Mouse (Mus musculus) C2C12 (cell line): ENCODE results near the gene Gm20388. TPM values are rescaled to one million over a fixed set of nuclear protein-coding genes. Genes with fewer than 3 reads are reported as not detected.
A peak's percentile ranks its signal among the peaks of the same experiment; 100 is the strongest.

Experiments used
- H3K27me3 ChIP-seq: one replicate; pipeline ENCODE4 v1.6.1; 2011; ENCODE audit not compliant: control insufficient read depth, insufficient read depth, insufficient read length
- H3K36me3 ChIP-seq: one replicate; pipeline ENCODE4 v1.6.1; 2011; ENCODE audit not compliant: control insufficient read depth, insufficient read depth
- H3K4me3 ChIP-seq: one replicate; pipeline ENCODE4 v1.5.1; 2011; ENCODE audit warnings: mild to moderate bottlenecking, control low read depth; ENCODE audit not compliant: poor library complexity, insufficient read depth, severe bottlenecking
- H3K79me2 ChIP-seq: one replicate; pipeline ENCODE4 v1.6.1; 2011; ENCODE audit not compliant: control insufficient read depth, insufficient read depth
- H3K79me3 ChIP-seq: one replicate; pipeline ENCODE4 v1.6.1; 2011; ENCODE audit warnings: low read depth, control low read depth
- H3ac ChIP-seq: one replicate; pipeline ENCODE3; 2011; ENCODE audit warnings: low read depth; ENCODE audit not compliant: control insufficient read depth, insufficient read length
- CEBPB ChIP-seq: IDR thresholded peaks from one replicate; pipeline ENCODE4 v1.6.1; 2011; ENCODE audit warnings: low read depth, mild to moderate bottlenecking, control low read depth, moderate library complexity
- CTCF ChIP-seq: IDR thresholded peaks from one replicate; pipeline ENCODE4 v1.5.1; 2011; ENCODE audit not compliant: control insufficient read depth, insufficient read depth, insufficient read length
- FOSL1 ChIP-seq: IDR thresholded peaks from one replicate; pipeline ENCODE4 v1.8.0; 2011; ENCODE audit warnings: mild to moderate bottlenecking, low read length; ENCODE audit not compliant: poor library complexity, insufficient read depth, severe bottlenecking
- MAX ChIP-seq: IDR thresholded peaks from one replicate; pipeline ENCODE4 v1.6.1; 2011; ENCODE audit warnings: mild to moderate bottlenecking, control low read depth
- MYOD1 ChIP-seq: IDR thresholded peaks from one replicate; pipeline ENCODE4 v1.6.1; 2011; ENCODE audit warnings: low read depth; ENCODE audit not compliant: control insufficient read depth, insufficient read length
- MYOG ChIP-seq: IDR thresholded peaks from one replicate; pipeline ENCODE4 v1.6.1; 2011; ENCODE audit not compliant: control insufficient read depth, insufficient read length; ENCODE audit errors: extremely low read depth
- USF1 ChIP-seq: IDR thresholded peaks from one replicate; pipeline ENCODE4 v1.6.1; 2011; ENCODE audit warnings: low read depth, mild to moderate bottlenecking, control low read depth, moderate library complexity
- polyA plus RNA-seq: library from polyadenylated mRNA; unstranded; fragments of >200 nt; fragmentation: generic; extraction: Trizol; gene quantifications from one replicate; pipeline ENCODE4 v1.2.1, GENCODE M21; 2012; ENCODE audit warnings: missing spikeins

Gene Gm20388
- polyA plus RNA-seq, 1 experiment, result 15.0 TPM

DNA sequence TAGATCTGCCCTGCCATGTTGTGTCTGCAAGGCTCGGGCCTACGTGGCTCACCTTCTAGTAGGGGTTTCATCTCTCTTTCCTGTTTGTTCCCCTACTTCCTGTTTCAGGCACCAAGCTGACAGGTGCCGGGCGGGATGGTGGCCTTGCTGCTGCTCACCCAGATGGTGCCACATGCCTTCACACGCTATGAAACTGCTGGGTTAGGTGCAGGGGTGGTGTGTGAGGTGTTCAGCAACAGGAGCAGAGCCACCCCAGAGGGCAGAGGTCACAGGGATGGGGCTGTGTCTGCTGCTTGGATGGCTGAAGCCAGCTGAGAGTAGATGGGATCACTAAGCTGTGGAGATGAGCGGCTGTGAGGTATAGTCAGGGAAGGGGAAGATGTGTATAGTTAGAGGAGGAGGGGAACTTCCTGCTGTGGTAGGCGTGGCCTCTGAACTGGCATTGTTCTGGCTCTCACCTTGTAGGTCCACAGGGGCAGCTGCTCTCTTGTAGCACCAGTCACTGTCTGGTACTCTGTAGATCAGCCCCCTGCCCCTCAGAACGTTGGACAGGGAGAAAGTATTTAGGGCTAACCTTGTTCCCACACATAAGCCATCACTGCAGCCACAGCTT is 4363.1 kb downstream of the Gm20388 start:
- Histone ChIP-seq H3ac (no peak overlapping the region), H3K27me3 (no peaks in the 10 kb centered on the region), H3K4me3 (no peak overlapping the region), H3K79me3 (peaks cover 49% of the 10 kb centered on the region), H3K36me3 (no peaks in the 10 kb centered on the region), H3K79me2 (peaks cover 74% of the 10 kb centered on the region)
- TF ChIP-seq MAX, result no peak
- TF ChIP-seq MYOD1, result no peak
- TF ChIP-seq USF1, result no peak
- no peak for TF ChIP-seq FOSL1
- no peak for TF ChIP-seq CEBPB
- no peak for TF ChIP-seq MYOG
- TF ChIP-seq CTCF, result no peak

DNA sequence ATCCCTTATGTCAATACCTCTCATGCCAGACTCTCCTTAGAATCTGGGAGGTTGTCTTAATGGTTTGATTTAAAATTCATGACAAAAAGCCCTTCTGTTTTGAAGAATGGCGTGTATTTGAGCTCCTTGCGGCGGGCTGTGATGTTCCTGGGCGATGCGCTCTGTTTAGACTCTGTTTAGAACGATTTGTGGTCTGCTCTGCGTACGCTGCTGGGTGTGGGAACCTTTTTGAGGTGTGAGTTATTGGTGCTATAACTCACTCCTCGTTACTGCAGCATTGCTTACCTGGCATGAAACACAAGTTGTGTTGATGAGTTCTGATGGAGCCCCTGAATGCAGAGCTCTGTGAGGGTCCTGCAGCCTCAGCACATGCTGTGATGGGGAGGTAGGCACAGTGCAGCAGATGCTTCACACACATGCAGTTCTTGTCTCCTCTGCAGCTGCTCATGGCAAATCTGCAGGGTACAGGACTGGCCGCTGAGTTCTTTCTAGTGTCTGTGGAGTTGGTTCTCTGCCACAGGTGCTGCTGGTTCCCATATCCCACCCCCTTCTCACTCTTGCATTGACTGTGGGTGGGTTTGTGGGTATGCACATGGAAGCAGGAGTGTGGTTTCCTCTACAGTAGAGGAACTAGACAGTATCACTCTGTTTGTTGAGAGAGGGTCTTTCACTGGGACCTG is 4363.9 kb downstream of the Gm20388 start:
- no peak overlapping the region for H3K4me3 ChIP-seq
- TF ChIP-seq USF1 (no peak), MAX (no peak)

DNA sequence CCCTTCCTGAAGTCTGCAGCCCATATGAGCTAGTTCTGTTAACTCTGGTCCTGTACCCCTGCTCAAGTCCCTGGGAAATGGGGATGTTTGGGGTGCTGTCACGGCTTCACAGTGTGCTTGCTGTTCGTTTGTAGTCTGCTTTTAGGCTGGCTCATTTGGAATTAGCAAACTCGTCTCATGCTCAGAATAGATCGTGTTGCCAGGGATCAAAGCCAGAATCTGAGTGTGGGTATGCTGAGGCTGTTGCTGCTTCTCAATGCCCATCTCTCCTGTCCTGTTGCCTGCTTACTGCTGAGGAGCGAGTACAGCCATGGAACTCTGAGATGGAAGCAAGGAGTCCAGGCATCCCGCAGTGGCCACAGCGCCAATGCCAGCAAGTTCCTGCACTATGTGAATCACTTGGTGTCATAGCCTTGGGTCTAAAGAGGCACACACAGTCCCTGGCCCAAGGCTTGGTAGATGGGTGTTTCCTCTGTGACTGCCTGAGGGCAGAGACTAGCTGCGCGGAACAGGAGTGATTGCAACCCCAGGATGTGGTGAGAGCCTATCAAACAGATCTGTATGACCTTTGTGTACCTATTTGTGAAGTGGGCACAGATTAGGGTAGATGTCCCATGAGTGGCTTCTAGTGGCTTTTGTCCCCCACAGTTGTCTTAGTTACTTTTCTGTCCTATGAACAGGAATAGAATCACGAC is 4364.9 kb downstream of the Gm20388 start:
- Histone ChIP-seq H3ac (no peak overlapping the region), H3K4me3 (no peak overlapping the region), H3K79me2 (peaks cover 84% of the 10 kb centered on the region), H3K36me3 (no peaks in the 10 kb centered on the region), H3K27me3 (no peaks in the 10 kb centered on the region), H3K79me3 (peaks cover 48% of the 10 kb centered on the region)
- TF ChIP-seq USF1 (no peak), CEBPB (no peak), FOSL1 (no peak), MAX (no peak), MYOG (no peak), CTCF (no peak), MYOD1 (no peak)

More for the DNA sequence above, 4363.9 kb downstream of the Gm20388 start:
- no peak overlapping the region for H3ac ChIP-seq
- H3K79me2 ChIP-seq, result peaks cover 75% of the 10 kb centered on the region
- no peaks in the 10 kb centered on the region for H3K36me3 ChIP-seq
- peaks cover 45% of the 10 kb centered on the region for H3K79me3 ChIP-seq
- H3K27me3 ChIP-seq, result no peaks in the 10 kb centered on the region

DNA sequence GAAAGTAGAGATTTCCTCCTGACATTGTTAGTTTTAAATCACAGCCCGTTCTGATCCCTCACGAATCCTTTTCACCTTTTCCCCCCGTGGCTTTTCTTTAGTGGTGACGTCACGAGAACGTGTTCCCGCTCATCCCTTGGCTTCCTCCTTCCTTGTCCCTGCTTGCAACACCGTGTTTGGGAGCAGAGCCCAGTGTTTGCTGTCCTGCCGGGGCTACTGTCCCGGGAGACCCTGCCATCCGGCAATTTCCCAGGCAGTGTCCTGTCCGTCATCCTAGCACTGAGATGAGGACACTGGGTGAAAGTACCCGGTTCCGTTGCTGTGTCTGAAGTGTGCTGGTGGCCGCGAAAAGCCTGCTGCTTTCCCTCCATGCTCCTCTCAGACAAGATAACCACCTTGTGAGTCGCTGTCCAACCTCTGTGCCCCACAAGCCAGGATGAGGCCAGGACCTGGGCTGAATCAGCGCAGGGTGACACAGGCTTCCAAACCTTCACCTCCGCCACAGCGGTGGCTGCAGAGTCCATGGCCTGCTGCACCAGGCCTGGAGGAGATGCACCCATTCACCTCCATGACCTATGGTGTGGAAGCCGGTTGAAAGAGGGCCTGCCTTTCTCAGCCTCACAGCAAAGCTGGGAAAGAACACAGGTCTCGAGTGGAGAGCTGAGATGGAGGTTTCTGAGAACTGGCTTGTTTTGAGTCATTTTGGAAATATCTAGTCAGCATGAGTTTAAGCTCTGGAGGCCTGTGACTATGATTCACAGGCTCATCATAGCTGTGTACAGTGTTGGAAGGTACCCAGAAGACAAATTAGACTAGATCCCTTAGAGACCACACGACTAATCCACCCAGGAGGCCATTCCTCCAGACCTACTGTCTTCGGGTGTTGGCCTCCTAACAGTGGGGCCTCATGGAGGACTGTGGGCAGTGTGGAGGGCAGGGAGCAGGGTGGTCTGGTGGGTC is 4367.6 kb downstream of the Gm20388 start:
- Histone ChIP-seq H3K27me3 (no peaks in the 10 kb centered on the region), H3ac (peak overlapping the region; percentile 47), H3K79me2 (peaks cover 86% of the 10 kb centered on the region), H3K79me3 (peaks cover 43% of the 10 kb centered on the region), H3K36me3 (no peaks in the 10 kb centered on the region), H3K4me3 (no peak overlapping the region)
- no peak for TF ChIP-seq MYOG
- TF ChIP-seq FOSL1, result peak; percentile 39

DNA sequence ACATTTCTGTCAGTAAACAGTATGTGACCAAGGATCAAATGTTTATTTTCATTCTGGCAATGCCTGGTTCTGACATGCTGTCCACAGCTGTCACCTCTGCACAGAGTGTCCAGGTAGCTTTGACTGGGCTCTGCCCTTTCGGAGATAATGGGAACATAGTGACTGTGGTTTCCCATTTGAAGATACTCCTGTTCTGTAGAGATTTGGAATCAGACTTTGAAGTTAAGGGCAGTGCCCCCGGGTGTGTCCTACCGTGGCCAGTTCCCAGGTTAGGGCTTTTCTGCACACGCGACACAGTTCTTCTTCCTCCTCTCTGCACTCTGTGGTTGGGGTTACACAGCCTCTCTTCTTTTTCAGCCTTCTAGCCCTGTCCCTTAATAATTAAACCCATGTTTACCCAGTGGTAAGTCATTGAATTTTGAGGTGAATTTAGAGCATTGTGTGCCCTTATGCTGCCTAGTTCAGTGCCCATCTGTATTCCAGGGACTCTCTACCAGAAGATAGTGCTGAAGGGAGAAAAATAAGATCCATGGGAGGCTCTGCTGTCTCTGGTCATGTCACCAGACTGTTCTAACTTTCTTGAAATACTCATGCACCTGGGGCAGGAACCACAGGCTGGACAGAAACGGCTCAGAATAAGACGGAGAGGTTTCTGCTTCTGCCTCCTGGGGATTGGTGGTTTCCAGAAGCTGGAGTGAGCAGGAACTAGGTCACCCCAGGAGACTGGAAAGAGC is 4368.5 kb downstream of the Gm20388 start:
- Histone ChIP-seq H3K27me3 (no peaks in the 10 kb centered on the region), H3K4me3 (no peak overlapping the region), H3K79me2 (peaks cover 83% of the 10 kb centered on the region), H3K36me3 (no peaks in the 10 kb centered on the region), H3ac (no peak overlapping the region), H3K79me3 (peaks cover 38% of the 10 kb centered on the region)
- TF ChIP-seq MAX (no peak), MYOG (no peak), MYOD1 (no peak), CTCF (no peak), FOSL1 (no peak), CEBPB (no peak), USF1 (no peak)
